Mouse (Mus musculus) kidney, embryonic 14.5 days (tissue): ENCODE data around the gene Tmem150c. TPM values are rescaled to one million over a fixed set of nuclear protein-coding genes. Genes with fewer than 3 reads are reported as not detected.

Experiments
- ATAC-seq: fragments of 200-750 bp; cut with Nextera tagmentation; 2 replicates; pipeline ENCODE4 v1.8.0; 2017; ENCODE audit warnings: moderate number of reproducible peaks, mild to moderate bottlenecking, moderate TSS enrichment, moderate library complexity; ENCODE audit not compliant: low FRiP score, low TSS enrichment
- H3K27ac ChIP-seq: fragments of 300-500 bp; sonication (generic); 2 replicates; pipeline ENCODE4 v1.5.1; 2014; ENCODE audit warnings: low read depth, mild to moderate bottlenecking, low read length, moderate library complexity, mixed read lengths
- H3K27me3 ChIP-seq: fragments of 300-500 bp; sonication (generic); 2 replicates; pipeline ENCODE4 v1.6.1; 2014; ENCODE audit warnings: mild to moderate bottlenecking, low read length; ENCODE audit not compliant: control insufficient read depth, insufficient read depth
- H3K36me3 ChIP-seq: fragments of 300-500 bp; sonication (generic); 2 replicates; pipeline ENCODE4 v1.6.1; 2014; ENCODE audit warnings: low read length, mixed read lengths; ENCODE audit not compliant: control insufficient read depth, insufficient read depth
- H3K4me1 ChIP-seq: fragments of 300-500 bp; sonication (generic); 2 replicates; pipeline ENCODE4 v1.6.1; 2014; ENCODE audit warnings: low read length, mixed read lengths; ENCODE audit not compliant: control insufficient read depth, insufficient read depth
- H3K4me2 ChIP-seq: fragments of 300-500 bp; sonication (generic); replicated peaks from 2 replicates; pipeline ENCODE4 v1.6.1; 2014; ENCODE audit warnings: low read depth, mild to moderate bottlenecking, low read length
- H3K4me3 ChIP-seq: fragments of 300-500 bp; sonication (generic); 2 replicates; pipeline ENCODE4 v1.5.1; 2014; ENCODE audit warnings: mild to moderate bottlenecking, low read length
- H3K9ac ChIP-seq: fragments of 300-500 bp; sonication (generic); 2 replicates; pipeline ENCODE4 v1.6.1; 2014; ENCODE audit warnings: low read depth, mild to moderate bottlenecking, low read length, moderate library complexity
- H3K9me3 ChIP-seq: fragments of 300-500 bp; sonication (generic); 2 replicates; pipeline ENCODE4 v1.6.1; 2016; ENCODE audit warnings: low read length; ENCODE audit not compliant: control insufficient read depth
- WGBS: fragments of 180-500 bp; shearing (Covaris S2); extraction: QIAGEN DNeasy Blood & Tissue Kit; methylation state at CpG from one replicate; pipeline ENCODE4 v1.1.7; 2014; 5-methylcytosine and 5-hydroxymethylcytosine counted together
- polyA plus RNA-seq: library from polyadenylated mRNA; unstranded; fragments of >200 nt; fragmentation: Nextera tagmentation; extraction: Ambion mirVana; gene quantifications from 2 replicates; pipeline ENCODE4 v1.2.1, GENCODE M21; 2014

The Tmem150c gene
- 10.3 and 12.7 TPM in 2 replicates for polyA plus RNA-seq

DNA sequence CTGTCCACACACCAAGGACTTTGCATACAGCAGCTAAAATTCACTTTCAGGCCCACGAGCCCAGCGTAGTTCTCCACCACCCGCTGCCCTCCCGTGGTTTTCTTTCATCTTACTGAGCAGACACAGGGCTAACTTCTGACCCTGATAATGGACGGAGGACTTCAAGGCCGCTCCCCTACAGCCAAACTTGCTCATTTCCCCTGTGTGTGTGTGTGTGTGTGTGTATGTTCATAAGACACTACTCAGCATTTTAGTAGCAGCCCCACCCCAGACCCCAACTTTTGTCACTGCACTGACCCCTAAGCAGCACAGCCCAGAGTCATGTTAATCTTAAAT, at the start of gene Tmem150c:
TSS of gene Tmem150c (minus strand) at position 171 of the 336 bp plus-strand sequence.
- H3K36me3 ChIP-seq = no peaks in the 10 kb centered on the region
- WGBS = 5% methylated on average over 6 of the region's 6 CpGs
- peak; percentile 46; the same call in 1 of the 2 replicates for ATAC-seq
- peak within 1 kb of the TSS; percentile 80 for H3K9ac ChIP-seq
- no peaks in the 10 kb centered on the region for H3K9me3 ChIP-seq
- peak within 1 kb of the TSS; percentile 75 for H3K4me3 ChIP-seq
- peak within 1 kb of the TSS; percentile 51 for H3K27ac ChIP-seq
- peaks cover 6% of the 10 kb centered on the region for H3K27me3 ChIP-seq
- H3K4me1 ChIP-seq = 0 out of 2 replicates have a peak, but pooled peaks cover 8% of the 10 kb centered on the region
- H3K4me2 ChIP-seq = peak within 1 kb of the TSS; percentile 99

DNA sequence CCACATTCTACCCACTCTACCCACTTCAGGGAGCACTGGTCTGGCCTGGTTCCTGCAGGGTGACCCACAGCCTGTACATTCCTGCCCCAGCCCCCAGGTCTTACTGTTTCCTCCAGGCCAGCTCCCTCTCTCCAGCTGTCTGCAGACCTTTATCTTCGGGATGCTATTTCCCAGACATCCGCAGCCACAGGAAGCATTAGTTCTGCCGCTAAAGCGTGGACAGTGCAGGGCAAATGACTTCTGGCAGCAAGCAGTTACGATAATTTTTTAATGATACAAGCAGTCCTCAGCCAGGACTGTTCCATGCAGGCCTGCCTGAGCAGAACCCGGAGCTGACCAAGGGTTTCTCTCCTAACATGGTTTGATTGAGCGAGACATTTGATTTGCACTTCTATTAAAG, 49.5 kb upstream of the Tmem150c start:
- Histone ChIP-seq H3K36me3 (no peaks in the 10 kb centered on the region), H3K9ac (no peak overlapping the region), H3K4me1 (no peaks in the 10 kb centered on the region), H3K4me3 (no peak overlapping the region), H3K27me3 (no peaks in the 10 kb centered on the region), H3K4me2 (no peak overlapping the region), H3K9me3 (no peaks in the 10 kb centered on the region), H3K27ac (no peak overlapping the region)
- WGBS = 77% methylated on average over 7 of the region's 7 CpGs
- no peak for ATAC-seq

DNA sequence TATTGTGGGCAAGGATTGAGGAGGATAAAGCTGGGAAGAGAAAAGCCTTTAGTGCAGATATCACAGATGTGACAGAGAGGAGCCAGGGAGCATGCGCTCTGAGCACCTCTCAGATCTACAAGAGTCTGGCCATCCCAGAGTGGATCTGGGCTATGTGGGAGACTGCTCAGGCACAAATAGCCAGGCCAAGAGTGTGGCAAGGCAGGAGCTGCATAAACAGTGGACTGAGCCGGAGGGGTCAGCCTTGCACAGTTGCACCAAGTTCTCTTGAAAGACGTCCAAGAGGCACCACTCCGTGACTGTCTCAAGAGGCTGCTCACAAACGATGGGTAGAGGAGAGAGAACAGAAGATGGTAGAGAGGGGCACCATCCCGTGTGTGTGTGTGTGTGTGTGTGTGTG, 47.1 kb upstream of the Tmem150c start:
- 65% methylated on average over 6 of the region's 6 CpGs for WGBS
- H3K4me2 ChIP-seq = no peak overlapping the region
- ATAC-seq = no peak
- H3K9me3 ChIP-seq = no peaks in the 10 kb centered on the region
- no peak overlapping the region for H3K4me3 ChIP-seq
- H3K27me3 ChIP-seq = no peaks in the 10 kb centered on the region
- H3K4me1 ChIP-seq = no peaks in the 10 kb centered on the region
- no peaks in the 10 kb centered on the region for H3K36me3 ChIP-seq
- no peak overlapping the region for H3K9ac ChIP-seq
- no peak overlapping the region for H3K27ac ChIP-seq

DNA sequence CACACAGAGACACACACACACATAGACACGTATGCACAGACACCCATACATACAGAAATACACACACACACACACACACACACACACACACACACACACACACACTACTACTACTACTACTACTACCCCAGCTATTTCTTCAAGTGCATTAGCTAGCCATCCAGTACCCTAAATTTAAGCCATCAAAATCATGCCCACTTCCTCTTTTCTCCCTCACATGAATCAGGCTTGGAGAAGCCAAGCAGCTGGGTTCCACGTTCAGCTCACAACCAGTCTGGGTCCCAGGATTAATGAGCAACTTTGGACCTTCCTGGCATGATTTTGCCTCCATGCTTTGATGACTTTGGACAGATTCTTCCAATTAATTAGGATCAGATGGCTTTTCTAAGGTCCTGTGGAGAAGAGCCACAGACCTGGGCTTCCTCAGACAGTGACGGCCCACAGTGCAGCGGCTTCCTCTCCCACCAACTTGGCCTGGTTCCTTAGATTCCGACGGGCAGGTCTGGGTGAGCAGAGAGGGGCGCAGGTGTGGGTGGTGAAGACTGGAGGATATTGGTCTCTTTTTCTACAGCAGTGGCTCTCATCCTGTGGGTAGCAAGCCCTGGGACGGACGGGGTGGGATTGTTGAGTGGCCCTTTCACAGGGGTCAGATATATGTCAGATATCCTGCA, 46.0 kb upstream of the Tmem150c start:
- 84% methylated on average over 9 of the region's 9 CpGs for WGBS
- no peaks in the 10 kb centered on the region for H3K4me1 ChIP-seq
- no peak overlapping the region for H3K27ac ChIP-seq
- no peak for ATAC-seq
- H3K4me2 ChIP-seq = no peak overlapping the region
- H3K9ac ChIP-seq = no peak overlapping the region
- H3K4me3 ChIP-seq = no peak overlapping the region
- no peaks in the 10 kb centered on the region for H3K36me3 ChIP-seq
- no peaks in the 10 kb centered on the region for H3K27me3 ChIP-seq
- H3K9me3 ChIP-seq = no peaks in the 10 kb centered on the region

DNA sequence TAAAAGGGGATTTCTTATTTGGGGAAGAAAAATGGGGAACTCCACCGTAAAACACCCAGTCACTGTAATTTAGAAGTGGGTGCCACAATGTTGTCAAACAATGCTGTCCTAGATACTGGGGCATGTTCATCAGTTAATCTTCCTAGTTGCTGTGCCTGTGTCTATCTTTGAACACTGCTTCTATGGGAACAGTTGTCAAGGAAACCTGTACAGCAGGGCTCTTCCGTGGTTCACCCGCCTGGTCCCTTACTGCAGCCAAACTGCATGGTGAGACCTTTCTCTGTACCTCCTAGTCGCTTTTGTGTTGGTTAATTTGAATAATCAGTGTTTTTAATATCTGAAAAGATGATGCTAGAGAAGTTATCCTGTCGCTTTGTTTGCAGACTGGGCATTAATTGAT, 41.2 kb upstream of the Tmem150c start:
- Histone ChIP-seq H3K9ac (no peak overlapping the region), H3K9me3 (no peaks in the 10 kb centered on the region), H3K27me3 (no peaks in the 10 kb centered on the region), H3K27ac (no peak overlapping the region), H3K4me1 (peaks cover 6% of the 10 kb centered on the region), H3K36me3 (no peaks in the 10 kb centered on the region), H3K4me2 (no peak overlapping the region), H3K4me3 (no peak overlapping the region)
- no peak for ATAC-seq
- 62% methylated on average over 5 of the region's 5 CpGs for WGBS

DNA sequence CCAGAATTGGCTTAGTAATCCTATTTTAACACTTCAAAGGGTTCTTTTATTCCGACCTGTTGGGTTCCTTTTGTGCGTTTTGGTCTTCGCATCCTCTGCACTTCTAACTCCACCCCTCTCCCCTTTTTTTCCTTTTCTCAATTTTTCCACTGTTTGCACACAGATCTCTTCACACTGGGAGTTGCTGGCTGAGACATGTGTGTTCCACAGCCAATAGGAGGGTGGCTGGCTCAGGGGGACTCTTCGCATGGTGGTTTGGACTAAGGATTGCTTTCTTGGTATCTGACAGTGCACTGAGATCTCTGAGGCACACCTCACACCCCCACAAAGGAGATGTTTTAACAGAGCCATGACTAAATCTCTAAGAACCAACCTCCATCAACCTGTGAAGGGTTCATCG, 40.7 kb upstream of the Tmem150c start:
- Histone ChIP-seq H3K9ac (no peak overlapping the region), H3K4me3 (no peak overlapping the region), H3K36me3 (no peaks in the 10 kb centered on the region), H3K27me3 (no peaks in the 10 kb centered on the region), H3K4me1 (peaks cover 6% of the 10 kb centered on the region), H3K4me2 (no peak overlapping the region), H3K9me3 (no peaks in the 10 kb centered on the region), H3K27ac (no peak overlapping the region)
- ATAC-seq = no peak
- 80% methylated on average over 5 of the region's 5 CpGs for WGBS

DNA sequence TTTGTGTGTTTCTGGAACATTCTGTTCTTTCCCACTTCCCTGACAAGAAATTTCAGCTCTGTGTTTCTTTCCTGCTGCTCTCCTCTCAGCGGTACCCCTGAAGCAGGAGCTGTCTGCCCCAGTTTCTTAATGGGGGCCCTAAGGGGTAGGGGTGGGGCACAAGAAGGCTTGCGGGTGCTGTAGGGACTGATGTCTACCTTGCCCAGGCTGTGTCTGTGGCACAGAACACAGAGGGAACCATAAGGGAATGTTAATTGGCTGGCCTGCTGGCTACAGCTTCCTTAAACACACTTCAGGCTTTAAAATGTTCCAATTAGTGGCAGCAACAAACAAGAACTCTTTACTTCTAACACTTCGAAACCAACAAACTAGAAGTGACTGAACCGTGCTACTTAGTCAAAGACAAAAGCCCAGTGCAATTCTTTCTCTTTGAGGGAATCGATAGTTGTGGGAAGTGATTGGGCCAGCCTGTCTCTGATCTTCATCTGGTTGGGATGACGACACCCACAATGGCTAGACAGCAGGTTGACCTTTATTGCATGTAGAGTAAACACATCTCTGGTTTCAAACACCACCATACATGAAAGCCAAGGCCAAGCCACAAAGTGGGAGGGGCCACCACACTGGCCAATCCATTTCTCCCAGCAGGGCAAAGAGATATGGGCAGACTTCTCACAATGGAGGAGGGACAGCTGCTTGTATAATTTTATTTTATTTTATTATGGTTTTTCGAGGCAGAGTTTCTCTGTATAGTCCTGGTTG, 39.7 kb upstream of the Tmem150c start:
- no peak for ATAC-seq
- Histone ChIP-seq H3K4me1 (peaks cover 6% of the 10 kb centered on the region), H3K27ac (no peak overlapping the region), H3K27me3 (no peaks in the 10 kb centered on the region), H3K4me3 (no peak overlapping the region), H3K9ac (no peak overlapping the region), H3K4me2 (no peak overlapping the region), H3K36me3 (no peaks in the 10 kb centered on the region), H3K9me3 (no peaks in the 10 kb centered on the region)
- 47% methylated on average over 7 of the region's 7 CpGs for WGBS

DNA sequence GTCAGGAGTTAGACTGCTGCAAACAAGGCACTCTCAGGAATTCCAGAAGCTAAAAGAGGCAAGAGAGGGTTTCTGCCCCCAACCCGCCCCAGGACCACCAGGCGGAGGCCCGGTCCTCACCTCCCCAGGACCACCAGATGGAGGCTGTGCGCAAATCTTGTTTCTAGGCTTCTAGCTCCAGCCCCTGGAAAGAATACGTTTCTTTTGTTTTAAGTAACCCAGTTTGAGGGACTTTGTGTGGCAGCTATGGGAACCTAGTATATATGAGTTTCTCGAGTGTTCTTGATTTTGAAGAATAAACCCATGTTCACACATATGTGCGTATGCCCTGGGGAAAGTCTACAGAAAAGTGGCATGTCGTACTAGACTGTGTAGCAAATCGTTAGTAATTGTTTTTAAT, 37.9 kb upstream of the Tmem150c start:
- no peaks in the 10 kb centered on the region for H3K27me3 ChIP-seq
- H3K4me3 ChIP-seq = no peak overlapping the region
- peaks cover 6% of the 10 kb centered on the region for H3K4me1 ChIP-seq
- peak overlapping the region; percentile 5; the same call in 1 of the 2 replicates for H3K4me2 ChIP-seq
- no peak overlapping the region for H3K27ac ChIP-seq
- 74% methylated on average over 9 of the region's 9 CpGs for WGBS
- ATAC-seq = no peak
- no peaks in the 10 kb centered on the region for H3K36me3 ChIP-seq
- no peak overlapping the region for H3K9ac ChIP-seq
- no peaks in the 10 kb centered on the region for H3K9me3 ChIP-seq

DNA sequence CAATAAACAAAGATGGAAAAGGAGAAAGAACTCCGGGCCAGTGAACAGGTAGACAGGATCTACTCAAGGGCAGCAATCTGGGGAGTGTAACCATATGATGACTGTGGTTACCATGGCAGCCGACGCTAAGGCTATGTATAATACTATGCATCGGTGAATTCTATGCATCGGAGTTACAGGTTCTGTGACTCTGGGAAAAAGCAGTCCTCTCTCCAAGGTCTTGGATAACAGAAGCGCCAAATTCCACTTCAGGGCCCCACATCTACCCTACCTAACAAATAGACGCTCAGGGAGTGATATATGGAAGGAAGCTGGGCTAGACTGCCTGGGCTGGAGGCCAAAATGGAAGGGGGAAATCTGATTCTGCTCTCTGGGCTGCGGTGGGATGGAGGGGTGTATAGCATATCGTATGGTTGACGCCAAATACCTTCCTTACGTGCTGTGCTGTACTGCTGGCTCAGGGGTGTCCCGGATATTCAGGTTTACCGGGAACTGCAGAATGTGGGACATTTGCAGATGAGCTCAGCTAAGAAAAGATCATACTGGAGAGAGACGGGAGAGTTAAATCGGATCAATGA, 37.3 kb upstream of the Tmem150c start:
- ATAC-seq = peak; percentile 79
- Histone ChIP-seq H3K9me3 (no peaks in the 10 kb centered on the region), H3K27ac (no peak overlapping the region), H3K4me3 (no peak overlapping the region), H3K4me1 (peaks cover 6% of the 10 kb centered on the region), H3K9ac (no peak overlapping the region), H3K27me3 (no peaks in the 10 kb centered on the region), H3K36me3 (no peaks in the 10 kb centered on the region), H3K4me2 (peak overlapping the region; percentile 5; the same call in 1 of the 2 replicates)
- WGBS = 25% methylated on average over 15 of the region's 15 CpGs
